Mouse (Mus musculus): ENCODE results near the gene Itga3. TPM values are rescaled to one million over a fixed set of nuclear protein-coding genes. Genes with fewer than 3 reads are reported as not detected.

The Itga3 gene
- total and polyA plus RNA-seq, 3 experiments: 5.8 to 53.0 (median 9.0) TPM

GRCm38 (mm10) chr11:95086229-95086628, 9.6 kb upstream of the Itga3 start:
- no peak overlapping the region for H3K27ac ChIP-seq (ENCODE audit: insufficient read depth, low read depth)
- H3K79me2 ChIP-seq (replicated peaks; ENCODE audit: control insufficient read depth, extremely low read depth, insufficient read depth, poor library complexity, severe bottlenecking): no peaks in the 10 kb centered on the region
- no peaks in the 10 kb centered on the region for H3K36me3 ChIP-seq (replicated peaks in 1 of 2; ENCODE audit: control insufficient read depth in 1 of 2, insufficient read depth in 1 of 2, low read length in 1 of 2)
- no peak overlapping the region for H3K9ac ChIP-seq (ENCODE audit: insufficient read depth, low read depth)
- H3K9me3 ChIP-seq (replicated peaks; ENCODE audit: low read length): peaks cover 6% of the 10 kb centered on the region
- H3K4me1 ChIP-seq (ENCODE audit: control insufficient read depth in 1 of 2, insufficient read depth in 2 of 2): peaks cover 23 to 50% of the 10 kb centered on the region in 2 experiments
- TF ChIP-seq NELFE (IDR thresholded peaks at IDR 0.05; ENCODE audit: low read depth, low read length) (no peak), JUND (conservative IDR thresholded peaks at IDR 0.05; ENCODE audit: low read depth, low read length) (no peak), ETS1 (conservative IDR thresholded peaks at IDR 0.05; ENCODE audit: low read depth, low read length) (0 out of 2 replicates have a peak, but pooled peaks have one; percentile 18), GABPA (IDR thresholded peaks at IDR 0.05; ENCODE audit: insufficient replicate concordance, low read depth, low read length) (no peak), MYC (IDR thresholded peaks at IDR 0.05; ENCODE audit: low read depth, low read length) (no peak), EP300 (IDR thresholded peaks at IDR 0.05; ENCODE audit: low read length) (peak; percentile 37)
- peaks cover 3% of the 10 kb centered on the region for H3K27me3 ChIP-seq (replicated peaks)
- no peak overlapping the region for H3K4me2 ChIP-seq (ENCODE audit: insufficient read depth, low read depth, poor library complexity, severe bottlenecking)
- dilution Hi-C loops (cut with MboI; ENCODE audit: extremely low pct_ligation_motif_present, extremely low pct_unique_long_range_greater_than_20kb, low sequenced_read_pairs) (no loop called here), in situ Hi-C loops (cut with MboI; ENCODE audit: low pct_ligation_motif_present, low pct_unique_long_range_greater_than_20kb, low sequenced_read_pairs) (no loop called here)
- no peak overlapping the region for H3K4me3 ChIP-seq (replicated peaks in 1 of 3; ENCODE audit: low read depth in 2 of 3, low read length in 2 of 3, poor library complexity in 1 of 3)
- DNase-seq (ENCODE audit: extremely low read depth): no peak

GRCm38 (mm10) chr11:95085710-95086109, 9.1 kb upstream of the Itga3 start:
- dilution Hi-C loops (cut with MboI; ENCODE audit: extremely low pct_ligation_motif_present, extremely low pct_unique_long_range_greater_than_20kb, low sequenced_read_pairs): no loop called here
- TF ChIP-seq POLR2A (IDR thresholded peaks at IDR 0.05; ENCODE audit: low read depth, low read length) (no peak), EP300 (IDR thresholded peaks at IDR 0.05; ENCODE audit: low read length) (peak; percentile 62), MEF2A (IDR thresholded peaks at IDR 0.05; ENCODE audit: borderline replicate concordance, low read depth, low read length) (0 out of 2 replicates have a peak, but pooled peaks have one; percentile 36), JUN (IDR thresholded peaks at IDR 0.05; ENCODE audit: insufficient read depth, low read depth, low read length) (no peak), ELF1 (IDR thresholded peaks at IDR 0.05; ENCODE audit: low read depth, low read length) (peak; percentile 51; the same call in 1 of the 2 replicates), TCF12 (IDR thresholded peaks at IDR 0.05; ENCODE audit: low read depth, low read length) (no peak), MXI1 (IDR thresholded peaks at IDR 0.05; ENCODE audit: low read depth, low read length) (peak; percentile 46; the same call in 1 of the 2 replicates), ZKSCAN1 (IDR thresholded peaks at IDR 0.05; ENCODE audit: borderline replicate concordance, low read depth, low read length) (no peak), IRF4 (IDR thresholded peaks at IDR 0.05; ENCODE audit: low read depth, low read length) (peak; percentile 72), RAD21 (IDR thresholded peaks at IDR 0.05; ENCODE audit: low read depth, low read length) (no peak), CHD2 (IDR thresholded peaks at IDR 0.05; ENCODE audit: low read length) (peak; percentile 79), MAZ (IDR thresholded peaks at IDR 0.05; ENCODE audit: low read depth, low read length) (peak; percentile 77), ZC3H11A (IDR thresholded peaks at IDR 0.05; ENCODE audit: low read depth, low read length) (no peak), BHLHE40 (IDR thresholded peaks at IDR 0.05; ENCODE audit: low read depth, low read length) (peak; percentile 38; the same call in 1 of the 2 replicates), SIN3A (IDR thresholded peaks at IDR 0.05; ENCODE audit: low read length) (no peak), HCFC1 (IDR thresholded peaks at IDR 0.05; ENCODE audit: low read depth, low read length) (0 out of 2 replicates have a peak, but pooled peaks have one; percentile 25), CTCF (conservative IDR thresholded peaks at IDR 0.05 in 1 of 2, IDR thresholded peaks at IDR 0.05 in 1 of 2; ENCODE audit: low read depth in 2 of 2, low read length in 2 of 2) (no peak), MAX (IDR thresholded peaks at IDR 0.05; ENCODE audit: low read length) (peak; percentile 27; the same call in 1 of the 2 replicates), ETS1 (conservative IDR thresholded peaks at IDR 0.05; ENCODE audit: low read depth, low read length) (0 out of 2 replicates have a peak, but pooled peaks have one; percentile 35), KAT2A (IDR thresholded peaks at IDR 0.05; ENCODE audit: insufficient replicate concordance, low read length) (no peak), ZNF384 (IDR thresholded peaks at IDR 0.05; ENCODE audit: low read depth, low read length) (no peak), MYC (IDR thresholded peaks at IDR 0.05; ENCODE audit: low read depth, low read length) (peak; percentile 43; the same call in 1 of the 2 replicates), ZMIZ1 (IDR thresholded peaks at IDR 0.05; ENCODE audit: low read depth, low read length) (no peak), POLR2AphosphoS2 (IDR thresholded peaks at IDR 0.05; ENCODE audit: low read depth, low read length) (no peak), UBTF (IDR thresholded peaks at IDR 0.05; ENCODE audit: low read depth, low read length) (no peak), GABPA (IDR thresholded peaks at IDR 0.05; ENCODE audit: insufficient replicate concordance, low read depth, low read length) (no peak), SMC3 (IDR thresholded peaks at IDR 0.05; ENCODE audit: low read depth, low read length) (0 out of 2 replicates have a peak, but pooled peaks have one; percentile 5), E2F4 (IDR thresholded peaks at IDR 0.05; ENCODE audit: insufficient replicate concordance, low read depth, low read length) (no peak), USF2 (conservative IDR thresholded peaks at IDR 0.05; ENCODE audit: low read depth, low read length) (no peak), NELFE (IDR thresholded peaks at IDR 0.05; ENCODE audit: low read depth, low read length) (no peak), PAX5 (IDR thresholded peaks at IDR 0.05; ENCODE audit: low read length) (no peak)

More at GRCm38 (mm10) chr11:95085710-95086109, 9.1 kb upstream of the Itga3 start:
- H3K4me2 ChIP-seq (ENCODE audit: insufficient read depth, low read depth, poor library complexity, severe bottlenecking): no peak overlapping the region
- no peak overlapping the region for H3K27ac ChIP-seq (ENCODE audit: insufficient read depth, low read depth)
- no peaks in the 10 kb centered on the region for H3K79me2 ChIP-seq (replicated peaks; ENCODE audit: control insufficient read depth, extremely low read depth, insufficient read depth, poor library complexity, severe bottlenecking)
- DNase-seq (ENCODE audit: extremely low read depth): no peak
- H3K4me1 ChIP-seq (ENCODE audit: control insufficient read depth in 1 of 2, insufficient read depth in 2 of 2): peaks cover 23 to 50% of the 10 kb centered on the region in 2 experiments
- no peak overlapping the region for H3K4me3 ChIP-seq (replicated peaks in 1 of 3; ENCODE audit: low read depth in 2 of 3, low read length in 2 of 3, poor library complexity in 1 of 3)
- peaks cover 6% of the 10 kb centered on the region for H3K9me3 ChIP-seq (replicated peaks; ENCODE audit: low read length)
- H3K36me3 ChIP-seq (replicated peaks in 1 of 2; ENCODE audit: control insufficient read depth in 1 of 2, insufficient read depth in 1 of 2, low read length in 1 of 2): no peaks in the 10 kb centered on the region
- in situ Hi-C loops (cut with MboI; ENCODE audit: low pct_ligation_motif_present, low pct_unique_long_range_greater_than_20kb, low sequenced_read_pairs): no loop called here
- H3K27me3 ChIP-seq (replicated peaks): peaks cover 3% of the 10 kb centered on the region
- H3K9ac ChIP-seq (ENCODE audit: insufficient read depth, low read depth): no peak overlapping the region

All from CH12.LX (cell line).